Mouse (Mus musculus): ENCODE measurements at regions not wholly inside any gene's neighbourhood (a gene's known extent, or its start where the extent isn't known, plus 50 kb on each side); places are given as distances from the start of the nearest gene placed in this dataset.
"Not testable (repeated sequence)": the region's sequence is repeated elsewhere in the genome, so short reads cannot be mapped to it uniquely, and the experiment has no call there.

DNA sequence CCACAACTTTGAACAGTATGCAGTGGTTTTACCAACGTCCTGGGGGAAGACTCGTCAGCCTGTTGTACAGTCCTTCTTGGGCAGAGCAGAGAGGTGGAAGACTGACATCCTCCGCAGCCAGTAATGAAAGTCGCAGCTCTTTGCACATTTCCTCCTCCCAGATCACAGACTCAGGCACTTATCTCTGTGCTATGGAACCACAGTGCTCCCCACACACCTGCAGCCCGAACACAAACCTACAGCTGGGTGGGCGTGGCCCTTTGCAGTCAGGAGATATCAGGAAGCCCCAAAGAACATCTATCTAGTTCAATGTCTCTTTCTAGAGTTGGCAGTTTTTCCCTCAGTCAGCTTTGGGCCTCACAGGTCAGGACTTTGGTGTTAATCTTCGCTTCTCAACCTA lies 524.0 kb downstream of the Dad1 start:
- in situ Hi-C loops (cut with MboI, MseI): loop anchor here (25.0 kb wide), 1 partner anchor 393 kb away; no protein-coding TSS in a partner anchor

DNA sequence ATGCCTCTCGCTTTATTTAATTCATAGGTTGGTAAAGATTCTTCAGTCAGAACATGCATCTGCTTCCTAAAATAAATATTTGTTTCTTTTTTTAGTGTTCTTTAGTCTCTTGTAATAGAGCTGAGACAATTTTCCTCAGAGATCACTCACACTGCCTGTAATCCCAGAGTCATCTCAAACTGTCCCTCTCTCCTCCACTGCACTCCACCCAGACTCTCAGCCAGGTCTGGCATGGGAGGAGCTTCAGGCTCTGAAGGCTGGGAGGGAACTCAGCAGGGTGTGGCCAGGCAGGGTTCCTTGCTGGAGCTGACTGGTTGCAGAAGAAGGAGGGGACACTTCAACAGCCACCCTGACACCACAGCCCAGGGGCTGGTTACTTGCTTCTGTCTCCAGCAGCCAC lies 524.8 kb downstream of the Dad1 start:
- in situ Hi-C loops (cut with MboI, MseI): loop anchor here (25.0 kb wide), 1 partner anchor 392 kb away; no protein-coding TSS in a partner anchor

DNA sequence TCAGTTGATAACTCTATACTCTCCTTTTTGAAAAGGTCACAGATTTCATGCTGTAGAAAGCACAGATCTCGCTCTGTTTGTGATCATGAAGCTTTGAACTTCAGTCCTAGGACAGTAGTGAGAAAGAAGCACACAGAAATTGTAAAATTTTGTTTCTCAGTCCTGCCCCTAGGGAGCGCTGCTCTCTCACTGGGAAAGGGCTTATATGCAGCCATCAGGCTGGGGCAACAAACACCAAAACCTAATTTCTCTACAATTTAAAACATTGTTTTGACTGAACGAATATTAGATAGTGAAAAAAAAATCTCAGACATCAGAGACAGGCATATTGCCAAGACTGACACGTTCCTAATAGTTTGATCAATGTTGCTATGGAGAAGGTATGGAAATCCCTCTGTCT lies 527.0 kb downstream of the Dad1 start:
- in situ Hi-C loops (cut with MboI, MseI): loop anchor here (25.0 kb wide), 1 partner anchor 390 kb away; no protein-coding TSS in a partner anchor

DNA sequence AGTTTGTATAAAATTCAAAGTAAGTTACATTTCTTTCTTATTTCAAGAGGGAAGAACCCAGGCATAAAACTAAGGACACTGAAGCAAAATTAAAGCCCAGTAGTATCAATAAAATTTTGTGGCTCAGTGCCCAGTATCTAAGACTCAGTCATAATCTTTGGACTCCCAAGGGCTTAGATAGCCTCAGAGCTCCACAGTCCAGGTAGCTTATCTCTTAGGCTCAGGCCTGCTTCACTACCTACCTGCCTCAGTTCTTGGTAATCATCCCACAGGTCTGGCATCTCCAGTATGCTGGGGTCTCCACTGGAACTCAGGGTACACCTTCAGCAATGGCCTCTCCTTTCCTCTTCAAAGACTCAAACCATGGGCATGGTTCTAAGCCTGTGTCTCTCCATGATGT lies 530.3 kb downstream of the Dad1 start:
- in situ Hi-C loops (cut with MboI, MseI): not testable (repeated sequence)

DNA sequence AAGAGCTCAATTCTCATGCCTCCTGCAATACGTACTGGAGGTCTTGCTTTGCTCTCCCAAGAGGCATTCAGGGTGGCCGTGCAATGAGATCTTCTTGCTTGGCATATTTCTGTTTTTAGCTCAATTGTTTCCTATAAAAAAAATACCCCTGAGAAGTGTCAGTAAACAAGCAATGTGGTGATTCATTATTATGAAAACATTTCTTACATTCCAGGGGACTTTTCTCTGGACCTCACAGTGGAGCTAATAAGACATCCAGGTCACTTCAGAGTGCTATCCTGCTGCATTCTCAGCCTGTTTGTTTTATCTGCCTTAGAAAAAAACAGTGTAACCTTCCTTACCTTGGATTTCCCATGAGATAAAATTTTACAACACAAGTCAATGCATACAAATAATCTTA lies 532.0 kb downstream of the Dad1 start:
- in situ Hi-C loops (cut with MboI, MseI): not testable (repeated sequence)

DNA sequence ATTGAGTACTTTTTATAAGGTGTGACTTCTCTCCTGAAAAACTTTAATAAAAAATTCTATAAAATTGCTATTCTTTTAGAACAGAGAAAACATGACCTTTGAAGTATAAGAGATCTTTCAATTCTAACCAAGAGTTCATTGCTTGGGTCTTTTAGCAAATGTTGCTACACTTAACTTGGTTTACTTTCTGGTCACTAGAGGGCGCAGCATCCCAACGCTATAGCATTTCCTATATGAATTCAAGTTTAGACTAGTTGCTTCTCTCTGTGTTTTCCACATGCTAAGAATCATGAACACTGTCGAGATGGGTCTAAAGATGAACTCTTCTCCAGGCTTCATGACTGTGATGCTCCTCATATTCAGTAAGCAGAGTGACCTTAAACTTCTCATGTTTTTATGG lies 544.3 kb downstream of the Dad1 start:
- in situ Hi-C loops (cut with MboI, MseI): not testable (repeated sequence)

DNA sequence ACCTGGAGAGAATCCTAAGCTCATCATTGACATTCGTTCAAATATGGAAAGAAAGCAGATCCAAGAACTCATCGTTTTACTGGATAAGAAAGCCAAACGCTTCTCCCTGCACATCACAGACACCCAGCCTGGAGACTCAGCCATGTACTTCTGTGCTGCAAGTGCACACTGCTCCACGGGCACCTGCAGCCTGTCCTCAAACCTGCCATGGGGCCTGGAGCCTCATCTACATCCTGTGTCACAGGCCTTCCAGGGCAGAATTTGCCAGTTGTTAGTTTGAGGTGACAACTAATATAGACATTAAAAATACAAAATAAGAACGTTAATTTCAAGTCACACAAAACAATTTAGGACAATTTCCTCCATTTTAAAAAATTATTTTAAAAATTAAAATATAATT lies 549.6 kb downstream of the Dad1 start:
- in situ Hi-C loops (cut with MboI, MseI): not testable (repeated sequence)

DNA sequence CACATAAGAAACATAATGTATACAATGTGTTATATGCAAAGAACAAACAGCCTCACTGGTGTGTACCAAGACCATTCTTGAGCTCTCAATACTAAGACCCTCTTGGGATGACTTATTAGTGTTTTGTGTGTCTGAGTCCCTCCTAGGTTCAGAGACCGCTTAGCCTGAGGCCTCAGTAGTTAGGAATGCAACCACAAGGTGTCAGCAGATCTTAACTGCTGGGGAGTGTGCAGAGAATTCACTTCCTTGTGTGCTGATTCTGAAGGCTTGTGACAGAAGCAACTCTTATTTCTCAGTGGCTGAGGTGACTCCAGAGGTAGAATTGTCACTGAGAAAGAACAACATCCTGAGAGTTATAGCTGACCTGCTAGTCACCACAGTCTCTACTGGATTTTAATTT lies 550.3 kb downstream of the Dad1 start:
- in situ Hi-C loops (cut with MboI, MseI): not testable (repeated sequence)

DNA sequence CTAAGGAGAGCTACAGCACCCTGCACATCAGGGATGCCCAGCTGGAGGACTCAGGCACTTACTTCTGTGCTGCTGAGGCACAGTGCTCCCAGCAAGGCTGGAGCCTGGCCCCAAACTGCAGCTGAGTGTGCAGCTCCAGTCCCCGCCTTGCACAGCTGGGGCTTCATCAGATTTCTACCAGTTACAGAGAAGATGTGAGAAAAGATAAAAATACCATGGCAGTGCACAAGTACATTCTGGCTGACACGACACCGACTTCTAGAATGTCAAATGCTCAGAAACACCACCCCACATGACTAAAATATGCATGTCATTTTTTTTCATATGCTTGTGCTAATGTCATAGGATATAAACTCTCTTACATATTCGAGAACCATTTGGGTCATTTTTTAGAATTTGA lies 569.8 kb downstream of the Dad1 start:
- in situ Hi-C loops (cut with MboI, MseI): not testable (repeated sequence)

DNA sequence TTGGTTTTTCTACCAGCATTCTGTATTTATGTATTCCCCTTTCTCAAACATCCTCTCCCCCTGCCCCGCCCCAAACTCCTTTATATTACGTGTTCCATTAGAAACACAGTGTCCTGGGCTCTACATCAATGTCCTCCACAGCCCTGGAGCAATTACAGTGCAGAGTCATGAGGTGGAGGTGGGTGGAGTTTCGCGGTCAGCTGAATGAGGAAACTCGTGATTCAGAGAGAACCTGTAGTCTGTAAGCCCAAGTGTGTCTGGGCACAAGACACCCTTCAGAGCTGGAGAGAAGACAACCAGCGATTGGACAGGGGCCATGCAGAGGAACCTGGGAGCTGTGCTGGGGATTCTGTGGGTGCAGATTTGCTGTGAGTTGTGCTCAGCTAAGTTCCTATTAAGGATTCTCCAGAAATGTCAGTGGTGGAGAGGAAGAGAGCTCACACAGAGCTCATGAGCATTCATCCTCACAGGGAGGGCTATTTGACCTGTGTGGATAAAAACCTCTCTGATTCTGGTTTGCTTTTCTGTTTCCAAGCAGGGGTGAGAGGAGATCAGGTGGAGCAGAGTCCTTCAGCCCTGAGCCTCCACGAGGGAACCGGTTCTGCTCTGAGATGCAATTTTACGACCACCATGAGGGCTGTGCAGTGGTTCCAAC lies 570.4 kb downstream of the Dad1 start:
- in situ Hi-C loops (cut with MboI, MseI): not testable (repeated sequence)

DNA sequence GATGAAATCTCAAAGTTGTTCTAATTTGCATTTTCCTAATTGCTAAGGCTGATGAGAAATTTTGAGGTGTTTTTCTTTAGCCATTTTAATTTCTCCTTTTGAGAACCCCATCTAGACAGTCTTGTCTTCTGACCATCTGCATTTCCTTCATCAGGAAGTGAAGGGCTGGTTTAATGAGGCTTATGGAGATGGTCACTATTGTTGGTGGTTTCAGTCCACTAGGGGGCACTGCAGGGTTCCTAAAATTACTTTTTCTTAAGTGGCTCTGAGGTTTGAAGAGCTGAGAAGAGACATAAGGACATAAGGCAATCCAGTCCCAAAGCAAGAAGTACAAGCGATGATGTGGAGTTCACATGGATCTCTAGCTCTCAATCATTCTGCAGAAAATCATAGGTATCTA lies 571.2 kb downstream of the Dad1 start:
- in situ Hi-C loops (cut with MboI, MseI): not testable (repeated sequence)

DNA sequence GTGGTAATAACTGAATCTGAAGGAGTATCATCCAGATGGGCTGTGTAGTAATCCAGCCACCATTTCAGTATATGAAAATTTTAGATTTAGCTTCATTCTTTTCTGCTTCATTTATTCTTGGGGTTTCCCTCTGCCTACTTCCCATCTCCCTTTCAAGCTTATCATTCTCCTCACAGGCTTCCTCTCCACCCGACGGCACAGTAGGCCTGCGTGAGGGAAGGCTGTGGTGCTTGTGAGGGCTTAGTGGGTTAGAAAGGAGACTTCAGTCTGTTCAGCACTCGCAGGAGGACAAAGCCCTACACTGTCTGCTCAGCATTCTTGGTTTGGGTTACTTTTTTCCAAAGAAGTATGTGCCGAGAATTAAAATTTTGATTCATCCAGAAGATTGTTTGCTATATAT lies 572.6 kb downstream of the Dad1 start:
- in situ Hi-C loops (cut with MboI, MseI): not testable (repeated sequence)

DNA sequence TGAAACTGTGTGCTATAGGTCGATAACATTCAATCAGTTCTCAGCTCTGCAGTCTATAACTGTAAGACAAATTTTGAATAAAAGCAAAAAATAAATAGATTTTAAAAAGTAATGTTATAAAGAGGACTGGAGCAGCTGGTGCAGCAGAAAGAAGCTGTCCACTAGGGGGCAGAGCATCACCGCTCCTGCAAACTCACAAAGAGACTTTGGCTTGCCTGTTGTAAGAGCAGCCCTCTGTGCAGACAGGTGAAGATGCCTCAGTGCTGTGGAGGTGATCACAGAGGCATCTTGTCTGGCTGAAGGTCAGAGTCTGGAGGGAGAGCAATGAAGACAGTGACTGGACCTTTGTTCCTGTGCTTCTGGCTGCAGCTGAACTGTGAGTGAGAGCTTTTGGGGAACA lies 588.2 kb downstream of the Dad1 start:
- in situ Hi-C loops (cut with MboI, MseI): loop anchor here (25.0 kb wide), 1 partner anchor 522 kb away; no protein-coding TSS in a partner anchor

DNA sequence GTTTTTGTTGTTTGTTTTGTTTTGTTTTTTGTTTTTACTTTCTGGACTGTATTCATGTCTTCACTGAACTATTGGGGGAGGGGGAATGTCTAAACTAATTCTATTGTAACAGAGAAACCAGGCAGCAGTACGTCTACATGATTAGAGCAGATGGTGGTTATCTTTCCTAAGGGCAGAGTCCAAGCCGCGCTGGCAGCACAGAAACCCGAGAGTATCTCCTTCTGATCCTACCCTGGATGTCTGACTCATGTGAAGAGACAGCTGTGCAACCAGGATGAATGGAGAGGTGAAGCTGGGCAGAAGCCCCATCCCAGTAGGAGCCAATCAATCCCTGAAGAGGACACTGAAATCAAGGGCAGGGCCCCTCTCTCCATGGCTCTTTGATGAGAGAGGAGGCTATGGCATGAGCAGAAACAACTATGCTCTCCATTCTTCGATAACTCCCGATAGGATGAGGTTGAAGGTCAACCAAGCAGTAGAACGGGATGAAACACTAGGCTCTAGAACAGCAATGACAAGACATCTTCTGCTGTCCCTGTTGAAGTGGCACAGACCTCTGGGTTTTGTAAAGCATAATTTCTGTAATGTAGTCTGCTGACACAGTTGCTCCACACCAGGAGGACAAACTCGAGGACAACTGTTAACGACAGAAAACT lies 591.1 kb downstream of the Dad1 start:
- in situ Hi-C loops (cut with MboI, MseI): loop anchor here (25.0 kb wide), 1 partner anchor 524 kb away; no protein-coding TSS in a partner anchor

DNA sequence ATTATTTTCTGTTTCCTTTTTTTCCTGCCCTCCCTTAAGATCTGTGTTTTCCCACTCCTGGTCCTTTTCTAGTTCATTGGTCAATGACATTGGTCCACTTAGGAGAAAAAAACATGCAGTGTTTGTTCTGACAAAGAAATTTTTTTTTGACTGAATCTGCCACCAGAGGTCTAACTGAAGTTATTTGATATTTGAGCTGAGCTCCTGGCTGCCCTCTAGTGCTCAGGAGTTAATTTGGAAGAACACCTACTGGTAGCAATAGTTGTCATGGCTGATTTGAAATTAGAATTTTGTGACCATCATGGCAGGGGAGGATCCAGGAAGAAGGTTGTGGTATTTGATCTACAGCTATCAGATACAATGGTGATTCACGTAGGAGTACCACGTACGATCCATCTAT lies 599.2 kb downstream of the Dad1 start:
- in situ Hi-C loops (cut with MboI, MseI): loop anchor here (25.0 kb wide), 1 partner anchor 533 kb away; no protein-coding TSS in a partner anchor

DNA sequence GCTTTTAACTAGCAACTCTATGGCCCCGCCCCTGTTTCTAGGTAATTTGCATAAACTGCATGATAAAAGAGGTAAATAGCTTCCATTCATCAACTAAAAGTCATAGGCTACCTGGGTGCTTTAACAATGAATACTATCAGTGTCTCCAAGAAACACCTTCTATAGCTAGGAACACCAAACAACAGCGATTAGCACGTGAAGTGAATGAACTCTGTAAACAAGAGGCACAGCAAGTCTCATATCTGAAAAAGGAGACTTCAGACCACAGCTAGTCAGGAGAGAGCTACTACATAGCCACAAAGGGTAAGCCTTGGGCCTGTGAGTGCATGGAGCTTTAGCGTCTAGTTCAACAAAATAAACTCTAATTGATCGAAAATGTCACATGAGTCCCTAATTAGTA lies 602.8 kb downstream of the Dad1 start:
- in situ Hi-C loops (cut with MboI, MseI): loop anchor here (25.0 kb wide), 1 partner anchor 536 kb away; no protein-coding TSS in a partner anchor

DNA sequence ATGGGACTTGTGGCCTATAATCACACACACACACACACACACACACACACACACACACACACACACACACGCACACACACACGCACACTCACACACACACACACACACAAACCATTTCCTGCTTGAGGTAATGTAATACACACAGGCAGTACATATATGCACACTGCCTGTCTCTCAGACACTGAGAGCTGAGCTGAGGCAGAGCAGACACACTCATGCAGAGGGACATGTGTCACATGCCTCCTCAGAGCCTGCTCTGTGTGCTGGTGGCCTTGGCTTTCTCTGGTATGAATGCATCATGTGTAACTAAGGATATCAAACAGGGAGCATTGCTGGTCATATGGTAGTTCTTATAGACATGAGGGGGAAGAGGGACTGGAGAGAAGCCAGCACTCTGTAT lies 604.7 kb downstream of the Dad1 start:
- in situ Hi-C loops (cut with MboI, MseI): loop anchor here (25.0 kb wide), 1 partner anchor 387 kb away; no protein-coding TSS in a partner anchor

DNA sequence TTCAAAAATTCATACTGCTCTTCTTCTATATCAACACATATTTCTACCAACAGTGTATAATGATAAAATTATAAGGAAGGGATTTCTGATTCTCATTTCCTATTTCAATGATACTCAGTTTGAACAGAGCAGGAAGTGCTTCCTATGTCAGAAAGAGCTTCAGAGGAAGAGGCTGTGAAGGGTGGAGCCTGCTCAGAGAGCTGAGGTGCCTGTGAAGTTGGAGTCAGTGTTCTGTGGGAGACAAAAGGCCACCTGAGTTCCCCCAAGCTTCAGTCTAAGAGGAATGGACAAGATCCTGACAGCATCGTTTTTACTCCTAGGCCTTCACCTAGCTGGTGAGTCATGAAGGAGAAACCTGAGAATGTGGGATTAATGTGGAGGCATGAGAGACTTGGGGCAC lies 613.5 kb downstream of the Dad1 start:
- in situ Hi-C loops (cut with MboI, MseI): loop anchor here (25.0 kb wide), 1 partner anchor 378 kb away; no protein-coding TSS in a partner anchor

DNA sequence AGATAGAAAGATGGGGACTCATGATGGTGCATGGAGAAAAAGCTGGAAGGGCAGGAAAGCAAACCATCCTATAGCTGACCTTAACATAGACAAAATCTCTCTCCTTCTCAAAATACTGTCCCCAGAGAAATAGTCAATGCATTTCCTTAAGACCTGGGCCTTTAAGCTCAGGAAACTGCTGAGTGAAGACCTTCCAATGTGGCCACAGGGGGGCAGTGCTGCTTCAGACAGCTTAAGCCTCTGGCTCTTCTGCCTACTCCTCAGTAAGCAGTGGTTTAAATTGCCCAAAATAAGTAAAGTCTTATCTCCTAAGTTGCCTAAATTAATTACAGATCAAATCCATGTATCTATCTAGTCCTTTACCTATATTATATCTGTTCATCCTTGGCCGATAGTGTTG lies 616.2 kb downstream of the Dad1 start:
- in situ Hi-C loops (cut with MboI, MseI): loop anchor here (25.0 kb wide), 1 partner anchor 375 kb away; no protein-coding TSS in a partner anchor

DNA sequence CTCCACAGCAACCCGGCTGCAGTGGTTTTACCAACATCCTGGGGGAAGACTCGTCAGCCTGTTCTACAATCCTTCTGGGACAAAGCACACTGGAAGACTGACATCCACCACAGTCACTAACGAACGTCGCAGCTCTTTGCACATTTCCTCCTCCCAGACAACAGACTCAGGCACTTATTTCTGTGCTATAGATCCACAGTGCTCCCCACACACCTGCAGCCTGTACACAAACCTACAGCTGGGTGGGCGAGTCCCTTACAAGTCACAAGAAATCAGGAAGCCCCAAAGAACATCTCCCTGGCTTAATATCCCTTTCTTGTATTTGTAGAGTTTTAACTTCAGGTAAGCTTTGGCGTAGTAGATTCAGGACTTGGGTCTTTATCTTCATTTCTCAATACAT lies 618.7 kb downstream of the Dad1 start:
- in situ Hi-C loops (cut with MboI, MseI): loop anchor here (25.0 kb wide), 1 partner anchor 373 kb away; no protein-coding TSS in a partner anchor

DNA sequence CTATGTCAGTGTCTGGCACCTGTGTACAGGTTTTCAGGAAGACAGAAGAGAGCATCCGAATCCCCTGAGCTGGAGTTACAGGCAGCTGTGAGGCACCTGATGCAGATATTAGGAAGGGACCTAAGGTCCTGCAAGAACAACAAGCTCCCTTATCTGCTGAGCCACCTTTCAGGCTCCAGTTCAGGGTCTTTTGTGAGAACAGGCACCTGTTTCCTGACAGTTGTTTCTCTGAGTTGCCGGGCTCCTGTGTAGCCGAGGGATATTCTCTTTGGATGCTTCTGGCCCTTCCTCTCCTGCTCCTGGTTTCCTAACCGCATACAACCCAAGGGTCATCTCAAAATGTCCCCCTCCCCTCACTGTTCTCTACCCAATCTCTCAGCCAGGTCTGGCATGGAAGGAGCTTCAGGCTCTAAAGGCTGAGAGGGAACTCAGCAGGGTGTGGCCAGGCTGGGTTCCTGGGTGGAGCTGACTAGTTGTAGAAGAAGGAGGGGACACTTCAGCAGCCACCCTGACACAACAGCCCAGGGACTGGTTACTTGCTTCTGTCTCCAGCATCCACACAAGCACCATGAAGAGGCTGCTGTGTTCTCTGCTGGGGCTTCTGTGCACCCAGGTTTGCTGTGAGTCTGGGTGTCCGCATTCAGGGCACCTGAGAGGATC lies 619.5 kb downstream of the Dad1 start:
- in situ Hi-C loops (cut with MboI, MseI): loop anchor here (25.0 kb wide), 1 partner anchor 372 kb away; no protein-coding TSS in a partner anchor

DNA sequence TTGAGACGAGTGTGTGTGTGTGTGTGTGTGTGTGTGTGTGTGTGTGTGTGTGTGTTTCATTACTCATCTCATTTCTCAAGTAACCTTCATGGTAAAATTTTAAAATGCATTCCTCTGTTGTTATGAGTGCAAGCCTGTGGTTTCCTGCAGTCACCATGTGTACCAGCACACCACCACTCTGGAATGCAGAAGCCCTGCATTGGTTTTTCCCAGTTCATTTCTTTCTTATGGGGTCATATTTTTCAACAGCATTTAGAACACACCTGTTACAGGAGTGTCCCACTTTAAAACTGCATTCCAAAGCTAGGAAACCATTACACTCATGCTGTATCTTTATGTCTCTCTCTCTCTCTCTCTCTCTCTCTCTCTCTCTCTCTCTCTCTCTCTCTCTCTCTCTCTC lies 620.2 kb downstream of the Dad1 start:
- in situ Hi-C loops (cut with MboI, MseI): loop anchor here (25.0 kb wide), 1 partner anchor 371 kb away; no protein-coding TSS in a partner anchor
